Comparison of ENCODE assay signal across 8 mouse cellular contexts in the genomic region with DNA sequence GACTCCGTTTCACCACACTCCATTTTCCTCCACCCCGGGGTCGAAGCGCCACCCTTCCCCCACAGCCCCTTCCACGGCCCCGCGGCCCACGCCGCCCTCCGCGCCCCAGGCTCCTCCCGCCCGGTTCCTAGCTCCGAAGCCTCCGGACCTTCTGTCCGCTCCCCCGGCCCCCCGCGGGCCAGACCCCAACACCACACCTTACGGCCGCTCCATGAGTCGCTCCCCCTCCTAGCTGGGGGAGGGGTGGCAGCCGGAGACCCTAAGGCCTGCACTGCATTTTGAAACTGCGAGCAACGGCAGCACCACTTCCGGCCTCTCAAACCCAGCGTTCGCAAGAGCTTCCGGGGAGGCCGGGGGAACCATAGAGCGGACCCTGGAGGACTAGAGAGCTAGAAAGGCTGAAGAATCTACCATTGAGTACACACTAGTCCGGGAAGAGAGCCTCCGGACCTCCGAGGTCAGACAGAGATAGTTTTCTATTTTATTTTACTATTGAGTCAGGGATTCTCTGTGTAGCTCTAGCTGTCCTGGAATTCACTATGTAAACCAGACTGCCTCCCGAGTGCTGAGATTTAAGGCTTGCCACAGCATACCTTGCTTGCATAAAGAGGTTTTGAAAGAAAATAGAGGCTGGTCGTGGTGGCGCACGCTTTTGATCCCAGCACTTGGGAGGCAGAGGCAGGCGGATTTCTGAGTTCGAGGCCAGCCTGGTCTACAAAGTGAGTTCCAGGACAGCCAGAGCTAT. TPM values are rescaled to one million over a fixed set of nuclear protein-coding genes. Genes with fewer than 3 reads are reported as not detected.
DNase-seq lines count a peak whose midpoint lies in the region; ATAC-seq and TF ChIP-seq lines count a peak whose summit lies in the region.

No protein-coding gene starts in this region.

- TF ChIP-seq EP300 in liver, embryonic 14.5 days (IDR thresholded peaks at IDR 0.05; ENCODE audit: low read depth), result 0 out of 2 replicates have a peak, but pooled peaks have one; percentile 6
- TF ChIP-seq EP300 in stomach, postnatal 0 days (optimal IDR thresholded peaks at IDR 0.05), result peak; percentile 73

- peak; percentile 95 for ATAC-seq in CD4-positive, CD25-positive, alpha-beta regulatory T cell, adult 4 months
- ATAC-seq in heart, embryonic 15.5 days (replicated peaks; ENCODE audit: insufficient number of reproducible peaks, insufficient read depth, low FRiP score, low read depth), result peak; percentile 94
- peak; percentile 97 for ATAC-seq in liver, embryonic 14.5 days (ENCODE audit: insufficient read depth)
- ATAC-seq in neural tube, embryonic 11.5 days (ENCODE audit: insufficient read depth, low FRiP score, low TSS enrichment), result peak; percentile 95
- peak; percentile 97 for ATAC-seq in stomach, postnatal 0 days (ENCODE audit: low FRiP score, low TSS enrichment)

- H3K36me3 ChIP-seq in forebrain, embryonic 10.5 days (replicated peaks), result peaks cover 22% of the 10 kb centered on the region
- no peaks in the 10 kb centered on the region for H3K36me3 ChIP-seq in heart, embryonic 15.5 days
- H3K36me3 ChIP-seq in liver, embryonic 14.5 days (replicated peaks; ENCODE audit: control insufficient read depth, insufficient read depth, low read depth), result no peaks in the 10 kb centered on the region
- H3K36me3 ChIP-seq in neural tube, embryonic 11.5 days (ENCODE audit: control insufficient read depth, insufficient read depth, low read length), result no peaks in the 10 kb centered on the region
- no peaks in the 10 kb centered on the region for H3K36me3 ChIP-seq in stomach, postnatal 0 days (ENCODE audit: control insufficient read depth, insufficient read depth, low read length)

- H3K9ac ChIP-seq in heart, embryonic 15.5 days, result peak overlapping the region; percentile 97
- peak overlapping the region; percentile 85 for H3K9ac ChIP-seq in liver, embryonic 14.5 days (replicated peaks)
- peak overlapping the region; percentile 96 for H3K9ac ChIP-seq in neural tube, embryonic 11.5 days (ENCODE audit: low read length)
- H3K9ac ChIP-seq in stomach, postnatal 0 days (ENCODE audit: low read length), result peak overlapping the region; percentile 97

- WGBS in forebrain, embryonic 10.5 days, result under 1% methylated on average over 40 of the region's 40 CpGs
- under 1% methylated on average over 40 of the region's 40 CpGs for WGBS in heart, embryonic 15.5 days
- WGBS in liver, embryonic 14.5 days (ENCODE audit: insufficient replicate concordance), result 1% methylated on average over 40 of the region's 40 CpGs
- WGBS in neural tube, embryonic 11.5 days, result 1% methylated on average over 40 of the region's 40 CpGs
- WGBS in stomach, postnatal 0 days, result under 1% methylated on average over 38 of the region's 40 CpGs

- TF ChIP-seq CTCF in liver, embryonic 14.5 days (IDR thresholded peaks at IDR 0.05; ENCODE audit: low read depth), result no peak
- peak; percentile 16; the same call in 1 of the 2 replicates for TF ChIP-seq CTCF in stomach, postnatal 0 days (IDR thresholded peaks at IDR 0.05; ENCODE audit: low read depth)

- H3K27me3 ChIP-seq in forebrain, embryonic 10.5 days (ENCODE audit: poor library complexity, severe bottlenecking), result no peaks in the 10 kb centered on the region
- H3K27me3 ChIP-seq in heart, embryonic 15.5 days, result no peaks in the 10 kb centered on the region
- H3K27me3 ChIP-seq in liver, embryonic 14.5 days (ENCODE audit: control insufficient read depth, insufficient read depth, low read length), result no peaks in the 10 kb centered on the region
- H3K27me3 ChIP-seq in neural tube, embryonic 11.5 days (ENCODE audit: control insufficient read depth, insufficient read depth, low read length), result no peaks in the 10 kb centered on the region
- H3K27me3 ChIP-seq in stomach, postnatal 0 days (ENCODE audit: control insufficient read depth, insufficient read depth, low read length), result no peaks in the 10 kb centered on the region

- peaks cover 13% of the 10 kb centered on the region for H3K4me1 ChIP-seq in forebrain, embryonic 10.5 days
- H3K4me1 ChIP-seq in heart, embryonic 15.5 days (replicated peaks), result peaks cover 16% of the 10 kb centered on the region
- peaks cover 9 to 19% of the 10 kb centered on the region in 2 experiments for H3K4me1 ChIP-seq in liver, embryonic 14.5 days (replicated peaks; ENCODE audit: control insufficient read depth in 2 of 2, insufficient read depth in 2 of 2, low read length in 1 of 2)
- 0 out of 2 replicates have a peak, but pooled peaks cover 2% of the 10 kb centered on the region for H3K4me1 ChIP-seq in neural tube, embryonic 11.5 days (ENCODE audit: control insufficient read depth, insufficient read depth, low read length)
- peaks cover 3% of the 10 kb centered on the region; the same call in 1 of the 2 replicates for H3K4me1 ChIP-seq in stomach, postnatal 0 days (replicated peaks; ENCODE audit: control insufficient read depth, insufficient read depth)

- peak overlapping the region; percentile 63 for H3K4me2 ChIP-seq in heart, embryonic 15.5 days
- peak overlapping the region; percentile 70 for H3K4me2 ChIP-seq in liver, embryonic 14.5 days (ENCODE audit: low read depth)
- H3K4me2 ChIP-seq in neural tube, embryonic 11.5 days (ENCODE audit: low read depth), result peak overlapping the region; percentile 55
- H3K4me2 ChIP-seq in stomach, postnatal 0 days (replicated peaks; ENCODE audit: low read depth), result peak overlapping the region; percentile 58

- DNase-seq in c-Kit-negative CD71-positive TER-119-positive erythroid progenitor cells, embryonic 14.5 days (ENCODE audit: low read depth, low spot score), result peak; percentile 85
- DNase-seq in forebrain, embryonic 10.5 days (ENCODE audit: extremely low spot score, low spot score), result peak; percentile 95
- peak; percentile 88 to 94 for DNase-seq in kidney, postnatal 25 days
- DNase-seq in liver, embryonic 14.5 days (ENCODE audit: low read depth in 3 of 3, low spot score in 3 of 3), result peak; percentile 89 to 93 (median 91)
- DNase-seq in neural tube, embryonic 11.5 days (ENCODE audit: low spot score), result peak; percentile 95
- peak; percentile 92 for DNase-seq in stomach, postnatal 0 days (ENCODE audit: low spot score)

- H3K9me3 ChIP-seq in forebrain, embryonic 10.5 days, result no peaks in the 10 kb centered on the region
- no peaks in the 10 kb centered on the region for H3K9me3 ChIP-seq in heart, embryonic 15.5 days (replicated peaks)
- no peaks in the 10 kb centered on the region for H3K9me3 ChIP-seq in liver, embryonic 14.5 days (ENCODE audit: control insufficient read depth, low read length)
- no peaks in the 10 kb centered on the region for H3K9me3 ChIP-seq in neural tube, embryonic 11.5 days (ENCODE audit: control insufficient read depth, low read length)
- no peaks in the 10 kb centered on the region for H3K9me3 ChIP-seq in stomach, postnatal 0 days (ENCODE audit: control insufficient read depth, low read length)

- peak overlapping the region; percentile 99 for H3K27ac ChIP-seq in forebrain, embryonic 10.5 days
- H3K27ac ChIP-seq in heart, embryonic 15.5 days, result peak overlapping the region; percentile 89
- peak overlapping the region; percentile 67 for H3K27ac ChIP-seq in liver, embryonic 14.5 days
- H3K27ac ChIP-seq in neural tube, embryonic 11.5 days (ENCODE audit: low read depth, low read length), result peak overlapping the region; percentile 87
- H3K27ac ChIP-seq in stomach, postnatal 0 days (replicated peaks), result peak overlapping the region; percentile 93

- peak overlapping the region; percentile 94 for H3K4me3 ChIP-seq in forebrain, embryonic 10.5 days
- H3K4me3 ChIP-seq in heart, embryonic 15.5 days, result peak overlapping the region; percentile 99
- H3K4me3 ChIP-seq in liver, embryonic 14.5 days (ENCODE audit: insufficient read depth in 1 of 2, low read depth in 2 of 2, low read length in 2 of 2), result peak overlapping the region; percentile 69 to 95
- peak overlapping the region; percentile 89 for H3K4me3 ChIP-seq in neural tube, embryonic 11.5 days (ENCODE audit: low read depth, low read length)
- peak overlapping the region; percentile 91 for H3K4me3 ChIP-seq in stomach, postnatal 0 days (ENCODE audit: low read depth, low read length)

RNA-seq across cellular contexts. Expression of gene Mdm4, which starts 5.1 kb away (rescaled TPM):
- polyA plus RNA-seq in CD4-positive, CD25-positive, alpha-beta regulatory T cell, adult 4 months (2017; shearing (Covaris generic)), result 100 to 1,000 TPM in 1 of 2 experiments, 10 to 100 TPM in 1; 97.4 to 119 TPM
- 38.5 and 38.8 TPM in 2 replicates for polyA plus RNA-seq in forebrain, embryonic 10.5 days (2016; fragmentation: Nextera tagmentation; extraction: Ambion mirVana)
- polyA plus RNA-seq in heart, embryonic 15.5 days (2015; fragmentation: Nextera tagmentation; extraction: Ambion mirVana), result 22.2 and 27.3 TPM in 2 replicates
- polyA plus RNA-seq in liver, embryonic 14.5 days (2012; rRNA removed), result 21.6 and 25.9 TPM in 2 replicates
- polyA plus RNA-seq in liver, embryonic 14.5 days (2014; fragmentation: Nextera tagmentation; extraction: Ambion mirVana), result 11.6 and 14.4 TPM in 2 replicates
- polyA plus RNA-seq in neural tube, embryonic 11.5 days (2014; fragmentation: Nextera tagmentation; extraction: Ambion mirVana), result 41.0 and 41.2 TPM in 2 replicates
- 11.1 and 11.3 TPM in 2 replicates for polyA plus RNA-seq in stomach, postnatal 0 days (2015; fragmentation: Nextera tagmentation; extraction: Ambion mirVana)

RNA-seq across cellular contexts. Expression of gene Pik3c2b, which starts 20.2 kb away (rescaled TPM):
- 1 to 10 TPM in 1 of 2 experiments, under 1 TPM in 1; 0.78 to 1.1 TPM for polyA plus RNA-seq in CD4-positive, CD25-positive, alpha-beta regulatory T cell, adult 4 months (2017; shearing (Covaris generic))
- polyA plus RNA-seq in forebrain, embryonic 10.5 days (2016; fragmentation: Nextera tagmentation; extraction: Ambion mirVana), result 13.6 and 13.7 TPM in 2 replicates
- 8.0 and 9.7 TPM in 2 replicates for polyA plus RNA-seq in heart, embryonic 15.5 days (2015; fragmentation: Nextera tagmentation; extraction: Ambion mirVana)
- polyA plus RNA-seq in liver, embryonic 14.5 days (2012; rRNA removed), result 0.76 and 0.83 TPM in 2 replicates
- 0.48 and 0.75 TPM in 2 replicates for polyA plus RNA-seq in liver, embryonic 14.5 days (2014; fragmentation: Nextera tagmentation; extraction: Ambion mirVana)
- polyA plus RNA-seq in neural tube, embryonic 11.5 days (2014; fragmentation: Nextera tagmentation; extraction: Ambion mirVana), result 14.6 and 15.4 TPM in 2 replicates
- 4.2 and 4.7 TPM in 2 replicates for polyA plus RNA-seq in stomach, postnatal 0 days (2015; fragmentation: Nextera tagmentation; extraction: Ambion mirVana)

Comparison
In these comparisons a context has a peak if more than half of its experiments do, and no peak if none do; other contexts are left out.
1. Peak in every context shown above with its lines: DNase-seq, ATAC-seq, H3K4me3 ChIP-seq and H3K27ac ChIP-seq.